Mouse (Mus musculus) forebrain, embryonic 11.5 days (tissue): ENCODE results near the gene Tcf3. TPM values are rescaled to one million over a fixed set of nuclear protein-coding genes. Genes with fewer than 3 reads are reported as not detected.

Experiments
- ATAC-seq: fragments of 200-750 bp; cut with Nextera tagmentation; replicated peaks from 2 replicates; pipeline ENCODE4 v1.8.0; 2017; ENCODE audit warnings: moderate TSS enrichment; ENCODE audit not compliant: low FRiP score
- DNase-seq: peaks from one replicate; pipeline ENCODE4 v3.0.0-alpha.2; 2017; ENCODE audit warnings: low spot score
- H3K27ac ChIP-seq: fragments of 300-500 bp; sonication (generic); 2 replicates; pipeline ENCODE4 v1.5.1; 2014; ENCODE audit warnings: low read depth, low read length
- H3K27me3 ChIP-seq: fragments of 300-500 bp; sonication (generic); 2 replicates; pipeline ENCODE4 v1.6.1; 2014; ENCODE audit warnings: mild to moderate bottlenecking, low read length, mixed read lengths; ENCODE audit not compliant: control insufficient read depth, insufficient read depth
- H3K36me3 ChIP-seq: fragments of 300-500 bp; sonication (generic); 2 replicates; pipeline ENCODE4 v1.6.1; 2014; ENCODE audit warnings: mild to moderate bottlenecking, low read length, moderate library complexity, mixed read lengths; ENCODE audit not compliant: control insufficient read depth, insufficient read depth
- H3K4me1 ChIP-seq: fragments of 300-500 bp; sonication (generic); replicated peaks from 2 replicates; pipeline ENCODE4 v1.6.1; 2014; ENCODE audit warnings: low read length, mixed read lengths; ENCODE audit not compliant: control insufficient read depth, insufficient read depth
- H3K4me2 ChIP-seq: fragments of 300-500 bp; sonication (generic); 2 replicates; pipeline ENCODE4 v1.6.1; 2014; ENCODE audit warnings: low read depth, mild to moderate bottlenecking, low read length, moderate library complexity, mixed read lengths; ENCODE audit not compliant: severe bottlenecking
- H3K4me3 ChIP-seq: fragments of 300-500 bp; sonication (generic); 2 replicates; pipeline ENCODE4 v1.5.1; 2014; ENCODE audit warnings: low read depth, low read length
- H3K9ac ChIP-seq: fragments of 300-500 bp; sonication (generic); 2 replicates; pipeline ENCODE4 v1.6.1; 2014; ENCODE audit warnings: low read length
- H3K9me3 ChIP-seq: fragments of 300-500 bp; sonication (generic); 2 replicates; pipeline ENCODE4 v1.6.1; 2016; ENCODE audit warnings: low read length, mixed read lengths; ENCODE audit not compliant: control insufficient read depth
- WGBS: fragments of 180-500 bp; shearing (Covaris S2); extraction: QIAGEN DNeasy Blood & Tissue Kit; methylation state at CpG from one replicate; pipeline ENCODE4 v1.1.7; 2014; 5-methylcytosine and 5-hydroxymethylcytosine counted together
- microRNA-seq: library from miRNA; unstranded; fragments of <30 nt; microRNA quantifications from one replicate; pipeline ENCODE4, GENCODE M21; 2016; ENCODE audit not compliant: insufficient number of aligned reads
- polyA plus RNA-seq: library from polyadenylated mRNA; unstranded; fragments of >200 nt; fragmentation: Nextera tagmentation; extraction: Ambion mirVana; gene quantifications from 2 replicates; pipeline ENCODE4 v1.2.1, GENCODE M21; 2014

Gene Tcf3
- polyA plus RNA-seq, 1 experiment from 2014 or later, result 237 TPM

DNA sequence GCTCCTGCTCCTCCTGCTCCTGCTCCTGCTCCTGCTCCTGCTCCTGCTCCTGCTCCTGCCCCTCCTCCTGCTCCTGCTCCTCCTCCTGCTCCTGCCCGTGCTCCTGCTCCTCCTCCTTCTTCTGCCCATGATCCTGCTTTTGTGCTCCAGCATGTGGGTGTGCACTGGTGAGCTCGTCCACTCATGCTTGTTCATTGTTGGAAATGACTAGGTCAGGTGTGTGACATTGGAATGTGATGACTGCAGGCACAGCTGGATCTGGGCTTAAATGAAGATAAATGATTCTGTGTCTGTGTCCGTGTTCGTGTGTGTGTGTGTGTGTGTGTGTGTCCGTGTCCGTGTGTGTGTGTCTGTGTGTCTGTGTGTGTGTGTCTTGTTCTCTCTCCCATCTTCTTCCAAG lies 65.1 kb downstream of the Tcf3 start:
- Histone ChIP-seq H3K27me3 (no peaks in the 10 kb centered on the region), H3K36me3 (no peaks in the 10 kb centered on the region), H3K9ac (no peak overlapping the region), H3K4me2 (no peak overlapping the region), H3K9me3 (no peaks in the 10 kb centered on the region), H3K27ac (no peak overlapping the region), H3K4me1 (peaks cover 2% of the 10 kb centered on the region; the same call in 1 of the 2 replicates), H3K4me3 (no peak overlapping the region)
- no peak for DNase-seq
- 89% methylated on average over 6 of the region's 6 CpGs for WGBS
- ATAC-seq, result no peak

GRCm38 (mm10) chr10:80367954-80368353 lies 65.5 kb downstream of the Tcf3 start:
- DNase-seq (no peak), ATAC-seq (no peak)
- no peak overlapping the region for H3K9ac ChIP-seq
- H3K36me3 ChIP-seq, result no peaks in the 10 kb centered on the region
- 75% methylated on average over 5 of the region's 5 CpGs for WGBS
- no peaks in the 10 kb centered on the region for H3K9me3 ChIP-seq
- 0 out of 2 replicates have a peak, but pooled peaks cover 1% of the 10 kb centered on the region for H3K27me3 ChIP-seq
- H3K4me2 ChIP-seq, result no peak overlapping the region
- H3K4me3 ChIP-seq, result no peak overlapping the region
- H3K4me1 ChIP-seq, result peaks cover 2% of the 10 kb centered on the region; the same call in 1 of the 2 replicates
- H3K27ac ChIP-seq, result no peak overlapping the region

DNA sequence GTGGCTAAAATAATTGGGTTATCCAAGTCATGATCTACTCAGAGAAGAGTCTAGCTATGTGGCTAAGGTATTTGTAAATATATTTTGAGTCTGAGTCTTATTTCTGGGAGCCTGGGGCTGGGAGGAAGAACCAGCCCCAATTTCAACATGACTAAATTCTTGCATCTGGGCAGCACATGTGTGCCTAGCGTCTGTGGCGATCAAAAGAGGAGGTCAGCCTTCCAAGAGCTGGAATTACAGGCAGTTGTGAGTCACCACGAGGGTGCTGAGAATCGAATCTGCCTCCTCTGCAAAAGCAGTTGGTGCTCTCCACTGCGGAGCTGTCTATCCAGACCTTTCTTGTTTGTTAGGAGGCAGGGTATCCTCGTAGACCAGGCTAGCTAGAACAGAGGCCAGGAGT lies 67.7 kb downstream of the Tcf3 start:
- Histone ChIP-seq H3K27ac (no peak overlapping the region), H3K4me2 (no peak overlapping the region), H3K4me3 (no peak overlapping the region), H3K36me3 (no peaks in the 10 kb centered on the region), H3K9ac (no peak overlapping the region), H3K4me1 (no peaks in the 10 kb centered on the region), H3K9me3 (no peaks in the 10 kb centered on the region), H3K27me3 (0 out of 2 replicates have a peak, but pooled peaks cover 2% of the 10 kb centered on the region)
- DNase-seq, result no peak
- WGBS, result 72% methylated on average over 6 of the region's 6 CpGs
- no peak for ATAC-seq

DNA sequence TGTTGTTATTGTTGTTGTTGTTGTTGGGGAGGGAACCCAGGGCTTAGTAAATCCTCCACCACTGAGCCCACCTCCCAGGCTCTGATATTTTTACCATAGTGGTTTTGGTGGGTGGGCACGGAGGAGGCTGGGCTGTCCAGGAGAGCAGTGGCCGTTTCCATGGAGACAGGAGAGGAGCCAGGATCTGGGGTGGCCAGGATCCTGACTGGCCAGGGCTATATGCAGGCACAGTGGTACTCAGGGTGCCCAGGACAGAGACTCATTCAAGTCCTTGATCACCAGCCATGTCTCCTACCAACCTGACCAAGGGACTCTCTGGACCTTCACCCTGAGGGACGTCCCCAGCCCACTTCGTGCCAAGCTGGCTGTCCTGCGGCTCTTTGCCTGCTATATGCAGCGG lies 69.7 kb downstream of the Tcf3 start:
- WGBS, result 33% methylated on average over 6 of the region's 6 CpGs

More for the DNA sequence above, 69.7 kb downstream of the Tcf3 start:
- H3K9ac ChIP-seq, result no peak overlapping the region
- no peak for DNase-seq
- H3K4me1 ChIP-seq, result no peaks in the 10 kb centered on the region
- no peaks in the 10 kb centered on the region for H3K9me3 ChIP-seq
- H3K4me2 ChIP-seq, result no peak overlapping the region
- no peaks in the 10 kb centered on the region for H3K36me3 ChIP-seq
- peaks cover 2% of the 10 kb centered on the region; the same call in 1 of the 2 replicates for H3K27me3 ChIP-seq
- no peak overlapping the region for H3K4me3 ChIP-seq
- H3K27ac ChIP-seq, result no peak overlapping the region
- ATAC-seq, result no peak

Small RNA genes within 50 kb of the gene (microRNA-seq; reads per million reads assigned to microRNA genes)
- gene Gm22721, result not detected

Other genes starting within 250 kb of the Tcf3 start
- gene Mum1, start 207.2 kb downstream of the Tcf3 start, polyA plus RNA-seq, result 75.6 and 79.4 TPM in 2 replicates
- gene Ndufs7, start 184.5 kb downstream of the Tcf3 start, polyA plus RNA-seq, result 219 and 265 TPM in 2 replicates
- gene Gamt, start 172.6 kb downstream of the Tcf3 start, polyA plus RNA-seq, result 20.4 and 24.1 TPM in 2 replicates
- gene Dazap1, start 172.2 kb downstream of the Tcf3 start, polyA plus RNA-seq, result 53.2 and 55.4 TPM in 2 replicates
- 858 and 895 TPM in 2 replicates for gene Rps15, start 141.2 kb downstream of the Tcf3 start, polyA plus RNA-seq
- 75.5 and 77.7 TPM in 2 replicates for gene Apc2, start 137.7 kb downstream of the Tcf3 start, polyA plus RNA-seq
- 39.7 and 45.2 TPM in 2 replicates for gene 2310011J03Rik, start 113.1 kb downstream of the Tcf3 start, polyA plus RNA-seq
- gene Pcsk4, start 104.1 kb downstream of the Tcf3 start, polyA plus RNA-seq, result 3.8 and 4.5 TPM in 2 replicates
- gene Reep6, start 103.7 kb downstream of the Tcf3 start, polyA plus RNA-seq, result 7.0 and 8.0 TPM in 2 replicates
- gene Adamtsl5, start 85.2 kb downstream of the Tcf3 start, polyA plus RNA-seq, result 0.51 and 0.76 TPM in 2 replicates
- gene Plk5, start 77.2 kb downstream of the Tcf3 start, polyA plus RNA-seq, result 0.36 and 0.87 TPM in 2 replicates
- gene Mex3d, start 46.0 kb downstream of the Tcf3 start, polyA plus RNA-seq, result 13.3 and 15.9 TPM in 2 replicates
- gene Mbd3, start 34.1 kb downstream of the Tcf3 start, polyA plus RNA-seq, result 276 and 322 TPM in 2 replicates
- gene Uqcr11, start 26.8 kb downstream of the Tcf3 start, polyA plus RNA-seq, result 430 and 504 TPM in 2 replicates
- gene Onecut3, start 61.2 kb upstream of the Tcf3 start, polyA plus RNA-seq, result 0.49 and 0.53 TPM in 2 replicates
- gene Atp8b3, start 105.5 kb upstream of the Tcf3 start, polyA plus RNA-seq, result 0.35 and 0.59 TPM in 2 replicates
- gene Rexo1, start 127.9 kb upstream of the Tcf3 start, polyA plus RNA-seq, result 34.9 and 37.1 TPM in 2 replicates
- 5.9 and 7.7 TPM in 2 replicates for gene Klf16, start 143.7 kb upstream of the Tcf3 start, polyA plus RNA-seq
- 94.6 and 121 TPM in 2 replicates for gene Abhd17a, start 156.7 kb upstream of the Tcf3 start, polyA plus RNA-seq
- gene Scamp4, start 169.2 kb upstream of the Tcf3 start, polyA plus RNA-seq, result 67.7 and 78.5 TPM in 2 replicates
- gene Adat3, start 169.2 kb upstream of the Tcf3 start, polyA plus RNA-seq, result 7.6 and 9.5 TPM in 2 replicates
- gene Gm49322, start 172.4 kb upstream of the Tcf3 start, polyA plus RNA-seq, result 3.6 and 4.7 TPM in 2 replicates
- 134 TPM in 2 replicates for gene Csnk1g2, start 189.2 kb upstream of the Tcf3 start, polyA plus RNA-seq
- 78.3 and 97.3 TPM in 2 replicates for gene Btbd2, start 223.4 kb upstream of the Tcf3 start, polyA plus RNA-seq
- 85.1 and 87.0 TPM in 2 replicates for gene Mknk2, start 244.5 kb upstream of the Tcf3 start, polyA plus RNA-seq